Mouse (Mus musculus): ENCODE data around the gene Mrpl46.

DNA sequence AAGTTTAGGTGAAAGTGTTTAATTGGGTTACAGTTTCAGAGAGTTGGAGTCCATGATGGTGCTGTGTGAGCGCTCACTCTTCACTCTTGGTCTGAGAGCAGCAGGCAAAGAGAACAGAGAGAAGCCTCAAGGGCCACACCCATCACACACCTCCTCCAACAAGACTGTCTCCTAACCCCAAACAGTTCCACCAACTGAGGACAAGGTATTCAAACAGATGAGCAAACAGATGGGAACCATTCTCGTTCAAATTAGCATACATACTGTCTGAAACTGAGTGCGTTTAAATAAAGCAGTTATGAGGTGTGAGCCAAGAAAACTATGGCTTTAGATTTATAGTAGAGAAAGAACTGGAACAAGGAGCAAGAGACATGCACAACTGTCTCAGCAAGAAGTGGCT lies 13.3 kb upstream of the Mrpl46 start:
- no peak for TF ChIP-seq CTCF (IDR thresholded peaks at IDR 0.05; ENCODE audit: extremely low read depth, insufficient read depth, low read length)
- no peak for TF ChIP-seq POLR2A (IDR thresholded peaks at IDR 0.05; ENCODE audit: extremely low read depth, insufficient read depth, low read length)

All from cortical plate, adult 2 months (tissue).